Mouse (Mus musculus) MEL (cell line): ENCODE data around the gene Rtf2.

Source experiments
- CTCF ChIP-seq, 3 experiments: IDR thresholded peaks in 2 of 3; conservative IDR thresholded peaks in 1 of 3; 2 replicates each; pipeline ENCODE4 v1.5.1; 2011 to 2012; ENCODE audit warnings: low read length in 3 of 3, low read depth in 2 of 3, mild to moderate bottlenecking in 2 of 3, improper control_type of control experiment in 1 of 3, inconsistent platforms in 1 of 3, mixed read lengths in 1 of 3, moderate library complexity in 1 of 3; ENCODE audit not compliant: control insufficient read depth in 1 of 3, insufficient read depth in 1 of 3, poor library complexity in 1 of 3, severe bottlenecking in 1 of 3
- ELF1 ChIP-seq: IDR thresholded peaks from 2 replicates; pipeline ENCODE4 v1.6.1; 2014; ENCODE audit warnings: low read depth, mild to moderate bottlenecking, inconsistent platforms, low read length, improper control_type of control experiment, moderate library complexity
- EP300 ChIP-seq, 2 experiments: IDR thresholded peaks; 2 replicates each; pipeline ENCODE4 v1.6.1; 2011; ENCODE audit warnings: improper control_type of control experiment in 2 of 2, low read length in 2 of 2, low read depth in 1 of 2, mild to moderate bottlenecking in 1 of 2
- HCFC1 ChIP-seq: IDR thresholded peaks from 2 replicates; pipeline ENCODE4 v1.6.1; 2012; ENCODE audit warnings: low read depth, mild to moderate bottlenecking, inconsistent platforms, low read length, improper control_type of control experiment, moderate library complexity
- KAT2A ChIP-seq: conservative IDR thresholded peaks from 2 replicates; pipeline ENCODE4 v1.6.1; 2012; ENCODE audit warnings: low read depth, low read length, improper control_type of control experiment, inconsistent platforms
- POLR2A ChIP-seq, 2 experiments: IDR thresholded peaks; 2 replicates each; pipeline ENCODE4 v1.6.1; 2011 to 2012; ENCODE audit warnings: low read length in 2 of 2, mild to moderate bottlenecking in 2 of 2, control low read depth in 1 of 2, improper control_type of control experiment in 1 of 2, low read depth in 1 of 2, moderate library complexity in 1 of 2; ENCODE audit not compliant: control insufficient read depth in 1 of 2, insufficient read depth in 1 of 2, poor library complexity in 1 of 2
- TBP ChIP-seq: IDR thresholded peaks from 2 replicates; pipeline ENCODE4 v1.8.0; 2011; ENCODE audit warnings: low read depth, low read length, improper control_type of control experiment
- TCF12 ChIP-seq: IDR thresholded peaks from 2 replicates; pipeline ENCODE4 v1.6.1; 2014; ENCODE audit warnings: low read depth, mild to moderate bottlenecking, inconsistent platforms, low read length, improper control_type of control experiment, moderate library complexity
- USF1 ChIP-seq: IDR thresholded peaks from 2 replicates; pipeline ENCODE4 v1.6.1; 2014; ENCODE audit warnings: low read depth, mild to moderate bottlenecking, inconsistent platforms, low read length, improper control_type of control experiment, moderate library complexity
- ZNF384 ChIP-seq: IDR thresholded peaks from 2 replicates; pipeline ENCODE4 v1.6.1; 2012; ENCODE audit warnings: low read depth, mild to moderate bottlenecking, inconsistent platforms, low read length, improper control_type of control experiment

- TF ChIP-seq POLR2A (IDR thresholded peaks at IDR 0.05; ENCODE audit: control insufficient read depth in 1 of 2, insufficient read depth in 1 of 2, low read depth in 1 of 2, low read length in 2 of 2, poor library complexity in 1 of 2), result no peak
- no peak for TF ChIP-seq ZNF384
- TF ChIP-seq EP300 (IDR thresholded peaks at IDR 0.05; ENCODE audit: low read depth in 1 of 2, low read length in 2 of 2), result no peak
- no peak for TF ChIP-seq ELF1
- TF ChIP-seq CTCF (IDR thresholded peaks at IDR 0.05 in 2 of 3, conservative IDR thresholded peaks at IDR 0.05 in 1 of 3; ENCODE audit: control insufficient read depth in 1 of 3, insufficient read depth in 1 of 3, low read depth in 2 of 3, low read length in 3 of 3, poor library complexity in 1 of 3, severe bottlenecking in 1 of 3), result no peak
- no peak for TF ChIP-seq TCF12
- TF ChIP-seq TBP, result no peak
- no peak for TF ChIP-seq USF1
- no peak for TF ChIP-seq KAT2A
- TF ChIP-seq HCFC1, result no peak
Measured at GRCm38 (mm10) chr2:172506121-172506520, 65.8 kb downstream of the Rtf2 start.
